Mouse (Mus musculus): ENCODE data around the gene Tbx2.

DNA sequence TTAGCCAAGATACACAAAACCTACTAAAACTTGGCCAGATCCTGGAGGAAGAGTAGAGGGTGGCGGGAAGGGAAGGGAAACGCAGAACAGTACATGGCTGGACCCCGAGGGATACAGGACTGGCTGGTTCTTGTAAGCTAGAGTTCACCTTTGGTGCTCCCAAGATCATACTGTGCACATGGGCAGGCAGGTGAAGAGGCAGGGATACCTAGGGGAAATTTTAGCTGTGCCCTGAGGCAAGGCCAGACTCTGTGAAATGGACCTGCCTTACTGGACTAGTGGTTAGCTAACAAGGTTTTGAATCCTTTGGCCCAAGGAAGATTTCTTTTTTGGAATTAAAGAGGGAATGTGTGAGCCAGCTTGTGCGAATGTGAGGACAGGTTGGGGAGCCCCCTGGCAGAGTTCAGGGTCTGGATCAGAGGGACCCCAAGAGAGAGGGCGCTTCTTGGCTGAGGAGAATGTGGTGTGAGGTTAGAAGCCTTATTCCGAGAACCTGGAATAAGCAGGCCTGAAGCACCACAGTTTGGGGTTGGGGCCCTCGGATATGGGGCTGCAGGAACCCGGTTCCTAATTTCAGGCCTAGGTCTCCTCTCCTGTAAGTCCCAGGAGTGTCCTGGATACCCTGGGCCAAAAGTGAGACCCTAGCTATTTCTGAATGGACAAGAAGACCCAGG lies 56.8 kb downstream of the Tbx2 start:
- TF ChIP-seq ETS1 (conservative IDR thresholded peaks at IDR 0.05; ENCODE audit: low read depth, low read length) (no peak), USF1 (IDR thresholded peaks at IDR 0.05; ENCODE audit: low read depth, low read length) (no peak), JUN (IDR thresholded peaks at IDR 0.05; ENCODE audit: insufficient read depth, low read depth, low read length) (no peak), CTCF (conservative IDR thresholded peaks at IDR 0.05 in 1 of 2, IDR thresholded peaks at IDR 0.05 in 1 of 2; ENCODE audit: low read depth in 2 of 2, low read length in 2 of 2) (no peak), PAX5 (IDR thresholded peaks at IDR 0.05; ENCODE audit: low read length) (no peak), HCFC1 (IDR thresholded peaks at IDR 0.05; ENCODE audit: low read depth, low read length) (no peak), ZKSCAN1 (IDR thresholded peaks at IDR 0.05; ENCODE audit: borderline replicate concordance, low read depth, low read length) (no peak)
